Mouse (Mus musculus): ENCODE measurements around the gene Pcbp3. TPM values are rescaled to one million over a fixed set of nuclear protein-coding genes. Genes with fewer than 3 reads are reported as not detected.

Gene Pcbp3
- total and polyA plus RNA-seq, 2 experiments from 2014 or later, result 57.0 to 92.9 TPM

DNA sequence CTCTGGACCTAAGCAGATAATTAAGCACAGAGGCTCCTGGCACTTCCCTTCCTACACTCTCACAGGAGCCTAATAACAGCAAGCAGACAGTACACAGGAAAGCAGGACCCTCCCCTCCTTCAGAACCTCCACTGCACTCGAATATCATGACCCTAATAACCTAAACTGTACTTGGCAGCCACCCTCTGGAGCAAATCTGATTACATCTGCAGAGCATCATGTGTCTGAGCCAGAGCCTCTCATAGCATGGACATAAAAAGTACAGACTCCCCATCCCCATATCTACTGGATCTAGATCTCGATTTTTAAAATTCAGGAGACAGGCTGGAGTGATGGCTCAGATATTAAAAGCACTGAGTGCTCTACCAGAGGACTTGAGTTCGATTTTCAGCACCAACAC is 58.0 kb downstream of the Pcbp3 start:
- no peak for TF ChIP-seq CTCF (IDR thresholded peaks at IDR 0.05; ENCODE audit: low read depth)
- Histone ChIP-seq H3K27ac (no peak overlapping the region), H3K27me3 (ENCODE audit: insufficient read depth, low read length) (no peaks in the 10 kb centered on the region), H3K9me3 (ENCODE audit: low read length) (no peaks in the 10 kb centered on the region), H3K9ac (replicated peaks; ENCODE audit: low read length) (no peak overlapping the region), H3K4me2 (ENCODE audit: low read depth, low read length) (no peak overlapping the region), H3K4me1 (ENCODE audit: insufficient read depth, low read length) (0 out of 2 replicates have a peak, but pooled peaks cover 4% of the 10 kb centered on the region), H3K4me3 (ENCODE audit: low read length) (no peak overlapping the region), H3K36me3 (ENCODE audit: insufficient read depth, low read length) (no peaks in the 10 kb centered on the region)
- DNase-seq (ENCODE audit: low spot score) (no peak), ATAC-seq (no peak)
- WGBS, result 67% methylated on average over 3 of the region's 3 CpGs

- DNase-seq (ENCODE audit: low spot score), result no peak
- WGBS, result 75% methylated on average over 3 of the region's 3 CpGs
- Histone ChIP-seq H3K4me3 (ENCODE audit: low read length) (no peak overlapping the region), H3K27ac (no peak overlapping the region), H3K4me1 (ENCODE audit: insufficient read depth, low read length) (0 out of 2 replicates have a peak, but pooled peaks cover 4% of the 10 kb centered on the region), H3K36me3 (ENCODE audit: insufficient read depth, low read length) (no peaks in the 10 kb centered on the region), H3K27me3 (ENCODE audit: insufficient read depth, low read length) (no peaks in the 10 kb centered on the region), H3K9ac (replicated peaks; ENCODE audit: low read length) (no peak overlapping the region), H3K9me3 (ENCODE audit: low read length) (no peaks in the 10 kb centered on the region), H3K4me2 (ENCODE audit: low read depth, low read length) (no peak overlapping the region)
- ATAC-seq, result no peak
- no peak for TF ChIP-seq CTCF (IDR thresholded peaks at IDR 0.05; ENCODE audit: low read depth)
These were observed 58.6 kb downstream of the Pcbp3 start for GRCm38 (mm10) chr10:76903099-76903498.

DNA sequence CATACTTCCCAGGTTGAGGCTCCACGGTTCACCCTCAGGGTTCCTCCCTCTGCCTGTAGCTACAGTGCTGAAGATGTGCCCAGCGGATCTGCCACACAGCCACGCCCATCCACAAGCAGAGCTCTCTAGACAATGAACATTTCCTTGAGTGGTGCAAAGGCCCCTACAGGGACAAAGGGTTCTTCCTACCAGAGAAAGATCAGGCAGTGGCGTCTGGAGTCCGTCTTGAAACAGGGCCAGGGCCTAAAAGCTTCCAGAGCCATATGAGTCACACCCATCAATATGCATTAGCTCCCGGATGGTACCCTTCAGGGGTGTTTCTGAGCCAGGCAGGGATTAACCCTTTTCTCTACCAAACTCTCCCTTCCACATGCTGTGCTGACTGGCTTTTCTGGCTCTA is 59.1 kb downstream of the Pcbp3 start:
- no peak overlapping the region for H3K9ac ChIP-seq (replicated peaks; ENCODE audit: low read length)
- H3K9me3 ChIP-seq (ENCODE audit: low read length), result no peaks in the 10 kb centered on the region
- DNase-seq (ENCODE audit: low spot score) (peak; percentile 68), ATAC-seq (peak; percentile 49; the same call in 1 of the 2 replicates)
- no peak overlapping the region for H3K4me2 ChIP-seq (ENCODE audit: low read depth, low read length)
- H3K4me1 ChIP-seq (ENCODE audit: insufficient read depth, low read length), result 0 out of 2 replicates have a peak, but pooled peaks cover 4% of the 10 kb centered on the region
- H3K27me3 ChIP-seq (ENCODE audit: insufficient read depth, low read length), result no peaks in the 10 kb centered on the region
- WGBS, result 17% methylated on average over 6 of the region's 6 CpGs
- H3K36me3 ChIP-seq (ENCODE audit: insufficient read depth, low read length), result no peaks in the 10 kb centered on the region
- no peak overlapping the region for H3K4me3 ChIP-seq (ENCODE audit: low read length)
- TF ChIP-seq CTCF (IDR thresholded peaks at IDR 0.05; ENCODE audit: low read depth), result no peak
- 0 out of 2 replicates have a peak overlapping the region, but pooled peaks have one; percentile 28 for H3K27ac ChIP-seq

DNA sequence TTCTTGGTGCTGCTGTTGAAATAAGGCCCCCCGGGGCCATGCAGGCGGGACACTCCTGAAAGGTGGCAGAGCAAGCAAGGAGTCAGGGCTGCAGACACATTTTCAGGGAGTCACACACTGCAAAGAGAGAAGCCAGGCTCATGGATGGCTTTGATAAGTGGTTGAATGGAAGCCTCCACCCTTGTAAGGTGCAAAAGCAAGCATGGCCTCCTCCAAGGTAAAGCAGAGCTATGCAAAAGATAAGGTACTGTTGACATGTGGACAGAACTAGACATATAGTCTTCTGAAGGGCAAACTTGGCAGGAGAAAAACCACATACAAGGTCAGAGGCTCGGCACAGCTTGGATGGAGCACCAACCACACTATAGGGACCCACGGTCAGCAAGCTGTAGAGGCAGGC is 63.3 kb downstream of the Pcbp3 start:
- no peaks in the 10 kb centered on the region for H3K4me1 ChIP-seq (ENCODE audit: insufficient read depth, low read length)
- DNase-seq (ENCODE audit: low spot score), result no peak
- H3K4me3 ChIP-seq (ENCODE audit: low read length), result no peak overlapping the region
- H3K27ac ChIP-seq, result no peak overlapping the region
- WGBS, result 90% methylated on average over 4 of the region's 4 CpGs
- H3K27me3 ChIP-seq (ENCODE audit: insufficient read depth, low read length), result no peaks in the 10 kb centered on the region
- no peak overlapping the region for H3K4me2 ChIP-seq (ENCODE audit: low read depth, low read length)
- no peak for TF ChIP-seq CTCF (IDR thresholded peaks at IDR 0.05; ENCODE audit: low read depth)
- H3K9me3 ChIP-seq (ENCODE audit: low read length), result no peaks in the 10 kb centered on the region
- no peak for ATAC-seq
- H3K36me3 ChIP-seq (ENCODE audit: insufficient read depth, low read length), result no peaks in the 10 kb centered on the region
- H3K9ac ChIP-seq (replicated peaks; ENCODE audit: low read length), result no peak overlapping the region

DNA sequence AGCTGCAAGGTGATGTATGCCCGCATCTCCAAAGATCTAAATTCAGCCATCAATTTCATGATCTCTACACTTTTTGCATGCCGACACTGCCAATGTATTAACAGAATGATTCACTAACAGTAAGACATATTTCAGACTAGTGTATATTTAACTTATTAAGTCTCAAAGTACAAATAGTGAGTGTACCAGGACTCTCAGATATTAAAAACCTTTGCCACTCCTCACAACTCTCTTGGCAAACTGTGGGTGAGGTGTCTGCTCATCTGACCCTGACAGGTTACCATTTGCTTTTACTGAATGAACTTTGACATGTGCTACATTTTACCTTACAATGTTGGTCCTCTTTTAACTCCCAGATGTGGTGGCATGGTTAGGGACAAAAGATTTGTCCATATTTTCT is 70.2 kb downstream of the Pcbp3 start:
- over 99% methylated on average over 2 of the region's 2 CpGs for WGBS
- no peaks in the 10 kb centered on the region for H3K4me1 ChIP-seq (ENCODE audit: insufficient read depth, low read length)
- no peak for ATAC-seq

GRCm38 (mm10) chr10:76883442-76884244 is 78.0 kb downstream of the Pcbp3 start:
- H3K27ac ChIP-seq, result peak overlapping the region; percentile 62
- H3K27me3 ChIP-seq (ENCODE audit: insufficient read depth, low read length), result no peaks in the 10 kb centered on the region
- no peak for ATAC-seq
- no peak overlapping the region for H3K4me2 ChIP-seq (ENCODE audit: low read depth, low read length)
- no peaks in the 10 kb centered on the region for H3K36me3 ChIP-seq (ENCODE audit: insufficient read depth, low read length)
- no peak for TF ChIP-seq CTCF (IDR thresholded peaks at IDR 0.05; ENCODE audit: low read depth)
- no peak overlapping the region for H3K4me3 ChIP-seq (ENCODE audit: low read length)
- no peak overlapping the region for H3K9ac ChIP-seq (replicated peaks; ENCODE audit: low read length)
- no peak for DNase-seq (ENCODE audit: low spot score)
- peaks cover 13% of the 10 kb centered on the region for H3K4me1 ChIP-seq (ENCODE audit: insufficient read depth, low read length)
- no peaks in the 10 kb centered on the region for H3K9me3 ChIP-seq (ENCODE audit: low read length)
- WGBS, result 52% methylated on average over 3 of the region's 3 CpGs

More for the DNA sequence above, 70.2 kb downstream of the Pcbp3 start:
- H3K4me2 ChIP-seq (ENCODE audit: low read depth, low read length), result no peak overlapping the region
- H3K27me3 ChIP-seq (ENCODE audit: insufficient read depth, low read length), result no peaks in the 10 kb centered on the region
- H3K27ac ChIP-seq, result no peak overlapping the region
- H3K4me3 ChIP-seq (ENCODE audit: low read length), result no peak overlapping the region
- no peak for TF ChIP-seq CTCF (IDR thresholded peaks at IDR 0.05; ENCODE audit: low read depth)
- H3K9ac ChIP-seq (replicated peaks; ENCODE audit: low read length), result no peak overlapping the region
- no peaks in the 10 kb centered on the region for H3K36me3 ChIP-seq (ENCODE audit: insufficient read depth, low read length)
- no peak for DNase-seq (ENCODE audit: low spot score)
- H3K9me3 ChIP-seq (ENCODE audit: low read length), result no peaks in the 10 kb centered on the region
